Mouse (Mus musculus): Measurements from ENCODE around the gene Mosmo.
A peak's percentile ranks its signal among the peaks of the same experiment; 100 is the strongest.

Mosmo gene

DNA sequence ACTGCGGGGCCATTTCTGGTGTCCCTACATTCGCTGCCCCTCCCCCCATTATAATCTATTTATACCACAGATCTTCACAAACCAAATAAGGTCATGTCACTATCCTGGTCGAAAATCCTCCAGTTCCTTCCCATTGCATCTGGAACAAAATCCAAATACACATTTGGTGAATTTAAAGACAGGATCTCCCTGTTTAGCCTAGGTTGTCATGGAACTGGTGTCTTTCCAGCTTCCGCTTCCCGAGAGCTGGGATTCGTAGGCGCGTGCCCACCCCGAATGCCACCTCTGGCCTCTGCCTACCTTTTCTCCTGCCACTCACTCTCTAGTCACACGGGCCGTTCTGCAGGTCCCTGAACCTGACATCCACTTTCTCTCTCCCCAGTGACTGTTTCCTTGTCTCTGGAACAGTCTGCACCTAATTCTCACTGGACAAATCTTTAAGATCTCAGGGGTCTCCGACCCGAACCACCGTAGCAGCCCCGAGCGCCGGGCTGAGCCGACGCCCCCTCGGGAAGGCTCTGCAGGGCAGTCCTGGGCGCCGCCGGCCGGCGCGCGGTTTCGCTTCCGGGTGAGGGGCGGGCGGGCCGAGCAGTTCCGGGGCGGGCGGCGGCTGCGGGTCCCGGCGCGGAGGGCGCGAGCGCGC lies at the start of gene Mosmo:
TSS of gene Mosmo (plus strand) at position 618 of the 643 bp plus-strand sequence.
- peak; percentile 39 for DNase-seq (ENCODE audit: low read depth)

GRCm38 (mm10) chr7:120632518-120632917 lies 44.9 kb upstream of the Mosmo start:
- peak; percentile 12 for DNase-seq (ENCODE audit: low read depth)

DNA sequence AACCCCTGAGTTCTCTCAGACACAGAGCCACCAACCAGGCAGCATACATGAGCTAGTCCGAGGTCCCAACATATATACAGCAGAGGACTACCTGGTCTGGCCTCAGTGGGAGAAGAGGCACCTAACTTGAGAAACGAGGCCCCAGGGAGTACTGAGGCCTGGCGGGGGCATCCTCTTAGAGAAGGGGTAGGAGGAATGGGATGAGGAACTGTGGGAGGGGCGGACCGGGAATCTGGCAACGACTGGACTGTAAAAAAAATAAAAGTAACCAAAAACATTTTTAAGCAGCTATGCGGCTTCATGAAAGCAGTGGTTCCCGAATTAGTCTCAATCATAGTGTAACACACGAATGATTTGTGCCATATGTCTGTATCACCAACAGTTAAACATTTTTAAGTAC lies 43.1 kb upstream of the Mosmo start:
- no peak for DNase-seq (ENCODE audit: low read depth)

GRCm38 (mm10) chr7:120634711-120635361 lies 42.6 kb upstream of the Mosmo start, which contains the start of gene Uqcrc2:
Uqcrc2 (plus strand) TSS chr7:120635176.
- peak; percentile 81 for DNase-seq (ENCODE audit: low read depth)

DNA sequence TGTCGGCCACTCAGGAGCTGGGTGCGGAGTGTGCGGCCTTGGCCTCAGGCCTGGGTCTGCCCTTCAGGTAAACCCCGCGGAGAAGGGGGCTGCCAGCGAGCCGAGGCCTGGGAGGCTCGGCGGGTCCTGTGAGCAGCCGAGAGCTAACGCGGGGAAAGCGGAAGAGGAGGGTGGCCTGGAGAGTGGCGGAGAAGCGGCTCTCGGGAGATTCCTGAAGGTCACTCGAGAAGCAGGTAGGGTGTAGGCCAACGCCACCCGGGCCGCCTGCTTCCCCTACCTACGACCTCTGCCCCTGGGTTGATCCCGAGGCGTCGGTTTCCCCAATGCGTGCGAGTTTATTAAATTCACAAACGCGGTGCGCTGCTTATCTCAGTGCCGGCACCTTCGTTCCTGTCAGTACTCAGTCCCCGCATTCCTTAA lies 42.0 kb upstream of the Mosmo start:
- peak; percentile 23 for DNase-seq (ENCODE audit: low read depth)

DNA sequence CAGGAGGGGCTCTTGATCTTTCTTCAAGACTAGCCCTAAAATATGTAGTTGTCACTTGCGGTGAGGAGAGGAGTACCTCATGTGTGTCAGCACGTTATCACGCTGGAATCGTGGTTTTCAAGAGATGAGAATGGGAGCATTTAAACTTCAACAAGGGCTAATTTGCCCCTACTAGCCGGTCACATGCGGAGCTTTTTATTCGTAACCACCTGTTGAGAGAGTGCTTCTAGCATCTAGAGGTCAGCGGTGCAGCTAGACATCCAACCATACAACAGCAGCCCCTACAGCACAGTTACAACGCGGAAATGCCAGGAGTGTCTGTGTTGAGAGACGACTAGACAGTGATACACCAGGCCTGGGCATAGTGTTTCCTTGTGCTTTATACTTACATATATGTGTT lies 41.6 kb upstream of the Mosmo start:
- DNase-seq (ENCODE audit: low read depth), result peak; percentile 18

DNA sequence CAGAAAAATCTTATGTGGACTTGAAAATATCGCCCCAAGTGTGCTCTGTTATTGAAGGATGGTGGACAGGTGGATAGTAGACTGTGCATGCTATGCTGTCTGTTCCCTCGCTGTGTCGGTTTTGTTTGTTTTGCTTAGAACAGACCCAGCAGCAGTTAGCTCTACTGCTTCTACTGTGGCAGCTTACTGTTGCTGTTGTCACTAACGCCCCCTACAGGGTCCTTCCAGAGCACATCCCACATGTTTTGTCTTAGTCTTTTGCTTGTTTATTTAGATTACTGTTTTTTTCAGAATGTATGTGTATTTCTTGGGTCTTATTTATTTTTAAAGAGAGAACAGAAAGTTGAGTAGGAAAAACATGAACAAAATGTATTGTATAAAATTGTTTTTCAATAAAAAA lies 34.2 kb upstream of the Mosmo start:
- DNase-seq (ENCODE audit: low read depth), result no peak

DNA sequence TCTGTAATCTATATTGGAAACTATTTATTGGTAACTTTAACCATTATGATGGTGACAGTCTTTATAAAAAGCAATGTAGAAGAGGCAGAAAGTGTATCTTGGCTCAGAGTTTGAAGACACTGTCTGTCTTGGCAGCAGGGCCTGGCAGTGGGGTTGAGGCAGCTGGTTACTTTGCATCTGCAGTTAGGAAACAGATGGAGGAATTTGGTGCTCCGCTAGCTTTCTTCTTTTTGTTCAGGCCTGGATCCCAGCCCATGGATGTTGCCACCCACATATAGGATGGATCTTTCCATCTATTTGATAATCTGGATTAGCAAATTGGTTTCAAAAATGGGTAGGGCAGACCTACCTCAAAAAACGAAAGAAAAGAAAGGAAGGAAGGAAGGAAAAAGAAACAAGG lies 29.6 kb upstream of the Mosmo start:
- DNase-seq (ENCODE audit: low read depth), result no peak

DNA sequence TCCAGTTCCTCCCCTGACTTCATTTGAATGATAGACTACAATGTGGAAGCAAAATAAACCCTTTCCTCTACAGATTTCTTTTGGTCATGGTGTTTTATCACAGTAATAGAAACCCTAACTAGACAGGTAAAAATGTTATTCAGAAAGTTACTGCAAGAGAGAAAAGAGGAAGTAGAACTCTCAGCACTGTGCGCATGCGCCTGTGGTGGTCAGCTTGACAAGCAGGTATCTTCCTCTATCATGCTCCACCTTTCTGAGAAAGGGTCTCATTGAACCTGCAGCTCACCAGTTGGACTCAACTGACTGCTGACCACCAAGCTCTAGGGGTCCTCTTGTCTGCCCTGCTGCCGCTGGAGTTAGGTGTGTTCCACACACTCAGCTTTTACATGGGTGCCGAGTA lies 15.3 kb upstream of the Mosmo start:
- DNase-seq (ENCODE audit: low read depth), result no peak

- no peak for DNase-seq (ENCODE audit: low read depth)
Measured at GRCm38 (mm10) chr7:120670153-120670875, 7.1 kb upstream of the Mosmo start, which contains the start of gene Pdzd9. Pdzd9 (minus strand) TSS chr7:120670343.

- DNase-seq (ENCODE audit: low read depth), result no peak
Measured at GRCm38 (mm10) chr7:120671271-120671670, 6.1 kb upstream of the Mosmo start.

- no peak for DNase-seq (ENCODE audit: low read depth)
Measured at GRCm38 (mm10) chr7:120677764-120678531, 530 bp downstream of the Mosmo start.

DNA sequence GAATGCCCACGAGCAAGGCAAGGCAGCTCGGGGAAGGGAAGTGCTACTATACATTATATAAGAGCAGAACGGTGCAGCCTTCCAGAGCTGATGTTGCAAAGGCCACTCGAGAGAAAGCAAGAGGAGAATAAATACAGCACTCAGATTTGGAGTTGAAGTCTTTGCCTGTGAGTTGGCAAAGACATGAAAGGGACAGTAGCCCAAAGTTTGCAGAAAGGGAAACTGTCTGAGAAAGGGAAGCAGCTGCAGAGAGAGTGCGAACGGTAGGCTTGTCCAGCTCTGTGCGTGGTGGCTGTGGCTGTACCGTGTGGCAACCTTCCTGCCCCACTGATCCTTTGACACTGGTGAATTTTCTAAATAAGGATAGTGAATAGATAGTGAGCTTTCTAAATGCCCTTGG lies 1.6 kb downstream of the Mosmo start:
- DNase-seq (ENCODE audit: low read depth), result no peak

DNA sequence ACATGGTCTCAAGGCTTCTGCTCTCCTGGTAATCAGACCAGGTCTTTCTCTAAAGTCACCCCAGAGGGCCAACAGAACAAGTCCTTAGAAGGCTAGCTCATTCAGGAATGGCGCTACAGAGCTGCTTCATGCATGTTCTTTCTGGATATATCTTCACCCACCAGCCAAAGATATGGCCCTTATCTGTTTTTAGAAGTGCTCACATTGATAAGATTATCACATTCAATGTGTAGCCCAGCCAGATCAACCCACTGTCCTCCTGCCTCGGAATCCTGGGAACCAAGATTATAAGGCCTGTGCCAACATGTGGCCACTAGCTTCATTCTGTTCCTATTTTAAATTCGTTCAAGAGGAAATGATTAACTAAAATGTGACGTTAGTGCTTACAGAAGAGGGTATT lies 4.6 kb downstream of the Mosmo start:
- DNase-seq (ENCODE audit: low read depth), result no peak

DNA sequence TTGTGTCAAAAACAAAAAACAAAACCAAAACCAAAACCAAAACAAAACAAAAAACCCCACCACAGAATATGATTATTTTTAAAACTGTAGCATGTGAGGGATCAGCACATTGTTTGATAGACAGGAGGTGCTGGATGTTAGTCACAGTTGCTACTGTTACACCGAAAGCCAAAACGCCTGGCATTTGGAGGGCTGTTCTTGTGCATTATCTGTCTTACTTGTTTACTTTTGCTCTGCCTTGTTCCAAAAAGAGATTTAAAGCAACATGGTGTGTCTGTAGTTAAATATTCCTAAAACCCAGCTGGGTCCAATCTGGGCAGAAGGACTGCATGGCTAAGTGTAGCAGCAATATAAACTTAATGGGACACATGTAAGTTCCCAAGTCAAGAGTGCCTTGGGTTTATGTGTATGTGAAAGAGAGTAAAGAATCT lies 7.3 kb downstream of the Mosmo start:
- DNase-seq (ENCODE audit: low read depth), result no peak

- DNase-seq (ENCODE audit: low read depth), result no peak
Measured at GRCm38 (mm10) chr7:120685227-120685626, 7.8 kb downstream of the Mosmo start.

- no peak for DNase-seq (ENCODE audit: low read depth)
Measured at GRCm38 (mm10) chr7:120690634-120691033, 13.2 kb downstream of the Mosmo start.

- no peak for DNase-seq (ENCODE audit: low read depth)
Measured at GRCm38 (mm10) chr7:120693831-120694375, 16.5 kb downstream of the Mosmo start.

GRCm38 (mm10) chr7:120695196-120695595 lies 17.8 kb downstream of the Mosmo start:
- DNase-seq (ENCODE audit: low read depth), result no peak

DNA sequence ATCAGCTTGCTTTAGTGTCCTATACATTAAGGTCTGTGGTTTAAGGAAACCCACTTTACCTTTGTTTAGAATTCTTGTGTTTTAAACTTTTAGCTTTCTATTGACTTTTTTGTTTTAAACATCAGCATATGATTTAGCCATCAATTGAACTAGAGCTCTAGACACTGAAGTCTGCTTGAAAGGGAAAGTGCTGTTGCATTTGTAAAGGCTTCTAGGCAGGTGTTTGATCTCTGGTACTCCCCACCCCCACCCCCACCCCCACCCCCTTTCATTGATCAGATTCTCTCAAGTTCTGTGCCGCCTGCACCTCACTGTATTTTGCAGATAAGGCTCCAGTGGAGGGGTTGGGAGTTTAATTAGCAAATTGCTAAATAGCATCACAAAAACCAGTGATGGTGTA lies 18.2 kb downstream of the Mosmo start:
- no peak for DNase-seq (ENCODE audit: low read depth)

DNA sequence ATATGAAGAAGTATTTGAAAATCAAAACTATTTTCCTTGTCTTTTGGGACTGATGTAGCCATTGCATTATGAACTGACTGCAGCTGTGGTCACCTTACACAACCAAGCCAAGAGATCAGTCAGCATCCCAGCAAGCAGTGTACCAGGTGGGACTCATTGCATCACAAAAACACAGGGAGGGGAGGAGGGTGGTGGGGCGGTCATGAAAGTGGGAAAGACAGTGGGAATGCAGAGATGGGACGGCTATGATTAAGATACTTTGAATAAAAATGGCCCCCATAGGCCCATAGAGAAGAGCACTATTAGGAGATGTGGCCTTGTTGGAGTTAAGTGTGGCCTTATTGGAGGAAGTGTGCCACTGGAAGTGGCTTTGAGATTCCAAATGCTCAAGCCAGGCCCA lies 18.9 kb downstream of the Mosmo start:
- no peak for DNase-seq (ENCODE audit: low read depth)

DNA sequence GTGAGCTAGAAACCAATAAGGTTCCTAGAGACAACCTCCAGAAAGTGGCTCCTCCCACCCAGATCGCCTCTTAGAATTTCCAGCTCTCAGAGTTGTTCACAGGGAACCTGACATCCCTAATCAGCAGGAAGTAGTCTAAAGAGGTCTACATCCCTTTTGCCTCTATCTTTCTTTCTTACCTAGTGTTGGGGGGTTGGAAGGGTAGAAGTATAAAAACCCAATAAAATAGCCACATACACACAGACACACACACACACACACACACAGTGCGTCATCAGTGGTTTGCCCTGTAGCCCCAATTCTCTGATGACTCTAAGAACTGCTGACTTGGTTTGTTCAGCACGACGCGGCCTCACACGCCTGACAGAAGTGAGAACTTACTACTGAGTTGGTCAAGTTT lies 22.2 kb downstream of the Mosmo start:
- no peak for DNase-seq (ENCODE audit: low read depth)
